Mouse (Mus musculus) stomach, embryonic 15.5 days (tissue): ENCODE measurements around the gene Cdc14b. TPM values are rescaled to one million over a fixed set of nuclear protein-coding genes. Genes with fewer than 3 reads are reported as not detected.

Experiments used
- ATAC-seq: fragments of 200-750 bp; cut with Nextera tagmentation; 2 replicates; pipeline ENCODE4 v1.8.0; 2017; ENCODE audit warnings: low read depth, moderate number of reproducible peaks, moderate TSS enrichment; ENCODE audit not compliant: insufficient read depth, low FRiP score
- H3K27ac ChIP-seq: fragments of 300-500 bp; sonication (generic); 2 replicates; pipeline ENCODE4 v1.5.1; 2015; ENCODE audit warnings: mild to moderate bottlenecking, inconsistent platforms
- H3K27me3 ChIP-seq: fragments of 300-500 bp; sonication (generic); replicated peaks from 2 replicates; pipeline ENCODE4 v1.6.1; 2015; ENCODE audit warnings: inconsistent platforms
- H3K36me3 ChIP-seq: fragments of 300-500 bp; sonication (generic); 2 replicates; pipeline ENCODE4 v1.6.1; 2015; ENCODE audit warnings: inconsistent platforms
- H3K4me1 ChIP-seq: fragments of 300-500 bp; sonication (generic); 2 replicates; pipeline ENCODE4 v1.6.1; 2015; ENCODE audit warnings: inconsistent platforms
- H3K4me2 ChIP-seq: fragments of 300-500 bp; sonication (generic); 2 replicates; pipeline ENCODE4 v1.6.1; 2015; ENCODE audit warnings: mild to moderate bottlenecking, inconsistent platforms
- H3K4me3 ChIP-seq: fragments of 300-500 bp; sonication (generic); replicated peaks from 2 replicates; pipeline ENCODE4 v1.5.1; 2015; ENCODE audit warnings: inconsistent platforms
- H3K9ac ChIP-seq: fragments of 300-500 bp; sonication (generic); 2 replicates; pipeline ENCODE4 v1.6.1; 2015; ENCODE audit warnings: inconsistent platforms
- H3K9me3 ChIP-seq: fragments of 300-500 bp; sonication (generic); 2 replicates; pipeline ENCODE4 v1.6.1; 2016; ENCODE audit warnings: inconsistent platforms
- WGBS: fragments of 180-500 bp; shearing (Covaris S2); methylation state at CpG from one replicate; pipeline ENCODE4 v1.1.7; 2015; 5-methylcytosine and 5-hydroxymethylcytosine counted together
- polyA plus RNA-seq: library from polyadenylated mRNA; unstranded; fragments of >200 nt; fragmentation: Nextera tagmentation; extraction: Ambion mirVana; gene quantifications from 2 replicates; pipeline ENCODE4 v1.2.1, GENCODE M21; 2015

The Cdc14b gene
- polyA plus RNA-seq, 1 experiment from 2014 or later: 24.5 TPM

GRCm38 (mm10) chr13:64248161-64248774, 26.8 kb downstream of the Cdc14b start:
- H3K27me3 ChIP-seq: no peaks in the 10 kb centered on the region
- H3K4me2 ChIP-seq: peak overlapping the region; percentile 95
- peak overlapping the region; percentile 62 for H3K4me3 ChIP-seq
- ATAC-seq: peak; percentile 92
- 0 out of 2 replicates have a peak, but pooled peaks cover 5% of the 10 kb centered on the region for H3K4me1 ChIP-seq
- H3K36me3 ChIP-seq: no peaks in the 10 kb centered on the region
- under 1% methylated on average over 24 of the region's 24 CpGs for WGBS
- no peaks in the 10 kb centered on the region for H3K9me3 ChIP-seq
- peak overlapping the region; percentile 40 for H3K9ac ChIP-seq
- H3K27ac ChIP-seq: peak overlapping the region; percentile 78

- Histone ChIP-seq H3K27ac (no peak overlapping the region), H3K27me3 (no peaks in the 10 kb centered on the region), H3K36me3 (no peaks in the 10 kb centered on the region; the same call in 1 of the 2 replicates), H3K9me3 (no peaks in the 10 kb centered on the region), H3K4me3 (no peak overlapping the region), H3K9ac (no peak overlapping the region), H3K4me2 (no peak overlapping the region), H3K4me1 (0 out of 2 replicates have a peak, but pooled peaks cover 5% of the 10 kb centered on the region)
- ATAC-seq: no peak
- WGBS: 70% methylated on average over 12 of the region's 12 CpGs
Observed at GRCm38 (mm10) chr13:64246106-64246505, 29.0 kb downstream of the Cdc14b start.

DNA sequence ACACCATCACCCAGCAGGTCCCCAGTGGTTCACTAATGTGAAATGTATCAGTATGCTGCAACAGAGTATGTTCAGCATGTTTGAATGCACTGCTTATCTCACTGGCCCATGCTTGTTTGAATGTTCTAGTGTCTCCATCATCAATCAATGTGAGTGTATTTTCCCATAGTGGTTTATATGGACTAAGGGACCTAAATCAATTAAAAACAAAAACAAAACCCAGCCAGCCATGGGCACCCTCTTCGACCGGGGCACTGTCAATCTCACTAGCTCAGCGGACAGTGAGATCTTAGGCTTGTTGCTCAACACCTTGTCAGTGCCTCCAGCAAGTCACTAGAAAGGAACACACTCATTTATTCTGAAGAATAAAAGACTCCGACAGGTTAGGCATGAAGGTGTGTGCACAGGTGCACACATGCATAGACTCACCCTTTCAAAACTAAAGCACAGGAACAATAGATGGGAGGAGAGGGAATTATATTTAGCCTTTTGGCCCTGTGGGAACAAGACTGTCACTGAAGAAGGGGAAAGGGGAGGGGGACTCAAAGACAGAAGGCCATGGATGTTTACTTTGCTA, 30.3 kb downstream of the Cdc14b start:
- Histone ChIP-seq H3K9ac (no peak overlapping the region), H3K9me3 (no peaks in the 10 kb centered on the region), H3K27me3 (no peaks in the 10 kb centered on the region), H3K4me2 (no peak overlapping the region), H3K27ac (0 out of 2 replicates have a peak overlapping the region, but pooled peaks have one; percentile 40), H3K4me3 (no peak overlapping the region), H3K36me3 (no peaks in the 10 kb centered on the region; the same call in 1 of the 2 replicates), H3K4me1 (0 out of 2 replicates have a peak, but pooled peaks cover 5% of the 10 kb centered on the region)
- peak; percentile 24; the same call in 1 of the 2 replicates for ATAC-seq
- WGBS: 69% methylated on average over 4 of the region's 4 CpGs

DNA sequence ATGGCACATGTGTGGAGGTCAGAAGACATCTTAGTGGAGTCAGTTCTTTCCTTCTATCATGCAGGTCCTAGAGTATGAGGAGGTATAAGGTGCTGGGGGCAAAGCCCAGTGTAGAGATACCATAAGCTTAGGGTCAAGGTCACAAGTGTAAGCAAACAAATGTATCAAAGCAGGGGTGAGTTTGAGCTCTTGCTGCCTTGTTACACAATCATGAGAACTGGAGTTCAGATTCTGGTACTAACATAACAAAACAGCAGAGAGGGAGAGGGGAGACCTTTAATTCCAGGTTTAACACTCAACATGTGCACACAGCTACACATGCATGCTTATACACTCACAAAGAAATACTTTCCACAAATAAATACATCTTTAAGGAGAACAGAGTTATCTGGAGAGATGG, 32.4 kb downstream of the Cdc14b start:
- no peak for ATAC-seq
- H3K9me3 ChIP-seq: no peaks in the 10 kb centered on the region
- no peak overlapping the region for H3K4me2 ChIP-seq
- no peak overlapping the region for H3K27ac ChIP-seq
- H3K4me3 ChIP-seq: no peak overlapping the region
- no peaks in the 10 kb centered on the region; the same call in 1 of the 2 replicates for H3K36me3 ChIP-seq
- H3K4me1 ChIP-seq: no peaks in the 10 kb centered on the region
- no peaks in the 10 kb centered on the region for H3K27me3 ChIP-seq
- no peak overlapping the region for H3K9ac ChIP-seq

- no peaks in the 10 kb centered on the region for H3K4me1 ChIP-seq
- no peak overlapping the region for H3K4me2 ChIP-seq
- no peak for ATAC-seq
- H3K36me3 ChIP-seq: no peaks in the 10 kb centered on the region; the same call in 1 of the 2 replicates
- H3K9ac ChIP-seq: no peak overlapping the region
- no peak overlapping the region for H3K27ac ChIP-seq
- WGBS: 73% methylated on average over 7 of the region's 7 CpGs
- no peaks in the 10 kb centered on the region for H3K27me3 ChIP-seq
- H3K4me3 ChIP-seq: no peak overlapping the region
- no peaks in the 10 kb centered on the region for H3K9me3 ChIP-seq
Observed at GRCm38 (mm10) chr13:64240626-64241025, 34.5 kb downstream of the Cdc14b start.

GRCm38 (mm10) chr13:64237681-64238157, 37.4 kb downstream of the Cdc14b start:
- Histone ChIP-seq H3K4me1 (no peaks in the 10 kb centered on the region), H3K27me3 (no peaks in the 10 kb centered on the region), H3K27ac (no peak overlapping the region), H3K4me2 (no peak overlapping the region), H3K4me3 (no peak overlapping the region), H3K9ac (no peak overlapping the region), H3K36me3 (no peaks in the 10 kb centered on the region; the same call in 1 of the 2 replicates), H3K9me3 (no peaks in the 10 kb centered on the region)
- no peak for ATAC-seq

DNA sequence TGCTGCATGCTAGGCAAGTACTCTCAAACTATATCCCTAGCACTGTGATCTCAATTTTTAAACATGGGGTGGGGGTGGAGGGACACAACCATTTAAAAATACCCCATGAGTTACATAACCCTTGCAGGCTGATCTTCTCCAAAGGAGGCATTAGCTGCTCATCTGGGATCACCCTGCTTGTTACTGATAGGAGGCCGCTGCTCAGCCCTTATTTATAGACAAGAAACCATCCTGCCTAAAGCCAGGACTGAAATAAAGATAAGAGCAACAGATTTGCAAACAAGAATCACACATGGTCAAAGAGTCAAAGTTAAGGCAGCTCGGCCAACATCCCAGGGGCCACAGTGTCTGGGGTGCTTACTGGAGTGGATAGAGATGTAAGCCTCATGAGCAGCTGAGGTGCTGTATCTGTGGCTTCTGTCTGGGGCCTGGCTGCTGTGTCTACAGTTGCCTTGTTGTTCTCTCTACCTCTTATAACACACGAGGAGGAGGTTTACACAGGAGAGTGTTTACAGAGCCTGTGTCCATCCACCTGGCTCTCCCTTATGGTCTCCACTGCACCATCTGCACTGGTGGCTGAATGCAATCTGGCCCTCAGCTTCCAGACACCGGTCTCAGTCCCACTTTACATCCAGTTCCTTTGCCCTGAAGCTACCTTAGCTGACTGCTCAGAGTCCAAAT, 38.0 kb downstream of the Cdc14b start:
- no peak overlapping the region for H3K4me2 ChIP-seq
- WGBS: 49% methylated on average over 4 of the region's 4 CpGs
- ATAC-seq: peak; percentile 43; the same call in 1 of the 2 replicates
- H3K36me3 ChIP-seq: no peaks in the 10 kb centered on the region; the same call in 1 of the 2 replicates
- H3K9me3 ChIP-seq: no peaks in the 10 kb centered on the region
- H3K4me1 ChIP-seq: no peaks in the 10 kb centered on the region
- H3K4me3 ChIP-seq: no peak overlapping the region
- H3K9ac ChIP-seq: no peak overlapping the region
- no peaks in the 10 kb centered on the region for H3K27me3 ChIP-seq
- H3K27ac ChIP-seq: no peak overlapping the region; the same call in 1 of the 2 replicates

DNA sequence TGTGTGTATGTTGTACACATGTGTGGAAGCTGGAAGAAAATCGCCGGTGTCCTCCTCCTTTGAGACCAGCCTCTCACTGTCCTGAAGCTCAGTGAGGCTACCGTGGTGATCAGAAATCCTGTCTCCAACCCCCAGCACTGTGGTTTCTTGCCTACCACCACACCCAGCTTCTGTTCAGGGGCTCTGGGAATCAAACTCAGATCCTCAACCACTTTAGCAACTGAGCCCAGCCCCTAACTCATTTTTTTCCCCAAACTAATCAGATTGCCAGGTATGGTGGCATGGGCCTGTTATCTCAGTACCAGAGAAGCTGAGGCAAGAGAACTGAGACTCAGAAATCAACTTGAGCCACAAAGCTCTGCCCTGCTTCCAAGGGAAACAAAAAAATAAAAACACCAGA, 39.3 kb downstream of the Cdc14b start:
- no peaks in the 10 kb centered on the region for H3K9me3 ChIP-seq
- no peaks in the 10 kb centered on the region for H3K27me3 ChIP-seq
- no peak overlapping the region for H3K9ac ChIP-seq
- no peak for ATAC-seq
- no peaks in the 10 kb centered on the region for H3K4me1 ChIP-seq
- no peak overlapping the region for H3K4me3 ChIP-seq
- 60% methylated on average over 3 of the region's 3 CpGs for WGBS
- no peak overlapping the region for H3K27ac ChIP-seq
- no peaks in the 10 kb centered on the region for H3K36me3 ChIP-seq
- H3K4me2 ChIP-seq: no peak overlapping the region

- Histone ChIP-seq H3K27me3 (no peaks in the 10 kb centered on the region), H3K9ac (no peak overlapping the region), H3K9me3 (no peaks in the 10 kb centered on the region), H3K4me1 (no peaks in the 10 kb centered on the region), H3K36me3 (no peaks in the 10 kb centered on the region), H3K4me2 (no peak overlapping the region), H3K4me3 (no peak overlapping the region), H3K27ac (no peak overlapping the region)
- ATAC-seq: no peak
- WGBS: 46% methylated on average over 4 of the region's 4 CpGs
Observed at GRCm38 (mm10) chr13:64235062-64235715, 39.9 kb downstream of the Cdc14b start.

DNA sequence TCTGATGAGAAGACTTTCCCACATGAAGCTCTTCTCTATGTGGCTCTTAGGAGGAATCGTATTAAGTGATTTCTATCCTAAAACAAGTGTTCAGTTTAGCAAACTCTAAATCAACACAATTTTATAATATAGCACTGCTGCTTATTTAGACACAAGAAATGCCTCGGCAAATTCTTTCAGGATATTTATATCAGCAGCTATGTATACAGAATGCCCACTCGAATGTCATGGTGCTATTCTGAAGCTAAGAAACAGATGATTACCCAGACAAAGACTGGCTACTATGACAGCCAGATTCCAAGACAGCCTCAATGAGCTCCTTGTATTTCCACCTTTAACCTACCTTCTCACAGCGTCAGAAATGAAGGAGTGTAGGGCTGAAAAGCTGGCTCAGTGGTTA, 42.0 kb downstream of the Cdc14b start:
- H3K4me3 ChIP-seq: no peak overlapping the region
- H3K9ac ChIP-seq: no peak overlapping the region
- no peaks in the 10 kb centered on the region for H3K4me1 ChIP-seq
- 77% methylated on average over 4 of the region's 4 CpGs for WGBS
- no peaks in the 10 kb centered on the region for H3K9me3 ChIP-seq
- H3K27ac ChIP-seq: no peak overlapping the region
- ATAC-seq: no peak
- no peaks in the 10 kb centered on the region for H3K36me3 ChIP-seq
- no peak overlapping the region for H3K4me2 ChIP-seq
- no peaks in the 10 kb centered on the region for H3K27me3 ChIP-seq

DNA sequence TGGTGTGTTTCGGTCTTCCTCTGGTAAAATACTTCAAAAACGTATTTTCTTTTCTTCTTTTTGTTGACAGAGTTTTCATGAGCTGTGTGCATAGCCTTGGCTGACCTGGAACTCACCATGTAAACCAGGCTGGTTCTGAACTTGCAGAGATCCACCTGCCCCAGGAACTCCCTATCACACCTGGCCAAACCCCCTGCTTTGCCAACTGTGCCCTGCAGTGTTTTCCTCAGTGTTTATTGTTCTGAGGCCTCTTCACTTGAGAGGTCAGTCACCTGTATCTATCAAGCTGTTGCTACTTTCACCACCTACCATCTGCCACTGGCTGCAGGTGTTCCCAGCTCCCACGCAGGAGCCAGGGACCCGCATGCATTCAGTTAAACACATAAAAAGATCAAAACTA, 48.4 kb downstream of the Cdc14b start:
- no peaks in the 10 kb centered on the region for H3K27me3 ChIP-seq
- H3K4me1 ChIP-seq: no peaks in the 10 kb centered on the region
- WGBS: 77% methylated on average over 4 of the region's 4 CpGs
- H3K9me3 ChIP-seq: no peaks in the 10 kb centered on the region
- H3K36me3 ChIP-seq: no peaks in the 10 kb centered on the region
- H3K4me2 ChIP-seq: no peak overlapping the region
- no peak for ATAC-seq
- no peak overlapping the region for H3K4me3 ChIP-seq
- no peak overlapping the region for H3K27ac ChIP-seq
- H3K9ac ChIP-seq: no peak overlapping the region

DNA sequence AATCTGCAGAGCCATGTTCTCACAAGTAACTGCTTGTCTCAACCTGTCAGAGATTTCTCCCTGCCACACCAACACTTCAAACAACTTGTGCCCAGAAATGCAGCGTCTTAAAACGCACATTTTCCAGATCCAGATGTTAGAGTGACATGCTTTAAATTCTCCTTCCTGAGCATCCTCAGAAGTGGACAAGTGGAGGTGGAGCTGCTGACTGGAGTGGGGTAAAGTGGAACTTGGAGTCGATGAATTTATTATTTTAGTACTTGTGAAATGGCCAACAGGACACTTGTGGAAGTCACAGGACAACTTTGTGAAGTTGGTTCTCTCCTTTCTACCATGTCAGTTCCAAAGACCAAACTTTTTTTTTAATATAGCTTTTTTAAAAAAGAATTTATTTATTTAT, 49.4 kb downstream of the Cdc14b start:
- WGBS: 78% methylated on average over 3 of the region's 3 CpGs
- H3K27ac ChIP-seq: no peak overlapping the region
- no peak for ATAC-seq
- H3K4me2 ChIP-seq: no peak overlapping the region
- H3K4me1 ChIP-seq: no peaks in the 10 kb centered on the region
- no peak overlapping the region for H3K4me3 ChIP-seq
- no peak overlapping the region for H3K9ac ChIP-seq
- no peaks in the 10 kb centered on the region for H3K36me3 ChIP-seq
- H3K9me3 ChIP-seq: no peaks in the 10 kb centered on the region
- no peaks in the 10 kb centered on the region for H3K27me3 ChIP-seq
